Mouse (Mus musculus) layer of hippocampus, adult 9-11 months (tissue): ENCODE measurements around the gene Olfr1391.
"Not testable (repeated sequence)": the region's sequence is repeated elsewhere in the genome, so short reads cannot be mapped to it uniquely, and the experiment has no call there.

Source experiments
- DNase-seq: peaks from one replicate; pipeline ENCODE4 v3.0.0; 2022

Gene Olfr1391

GRCm38 (mm10) chr11:49322442-49322841 is at the start of gene Olfr1391:
Gene Olfr1391 (plus strand): TSS chr11:49322742.
- no peak for DNase-seq

- DNase-seq: no peak
Observed at GRCm38 (mm10) chr11:49273834-49274519, 48.6 kb upstream of the Olfr1391 start.

GRCm38 (mm10) chr11:49278222-49278621 is 44.3 kb upstream of the Olfr1391 start, which contains the start of gene Olfr1393:
Gene Olfr1393 (plus strand): TSS chr11:49278304.
- no peak for DNase-seq

GRCm38 (mm10) chr11:49284982-49285381 is 37.6 kb upstream of the Olfr1391 start, which contains the start of gene Olfr1392:
Gene Olfr1392 (plus strand): TSS chr11:49285282.
- not testable (repeated sequence) for DNase-seq

GRCm38 (mm10) chr11:49287251-49287650 is 35.3 kb upstream of the Olfr1391 start:
- no peak for DNase-seq

GRCm38 (mm10) chr11:49292777-49293176 is 29.8 kb upstream of the Olfr1391 start:
- DNase-seq: peak; percentile 58

GRCm38 (mm10) chr11:49304441-49304840 is 18.1 kb upstream of the Olfr1391 start, which contains the start of gene Olfr10:
Gene Olfr10 (plus strand): TSS chr11:49304741.
- DNase-seq: no peak

- not testable (repeated sequence) for DNase-seq
Observed at GRCm38 (mm10) chr11:49308547-49308946, 14.0 kb upstream of the Olfr1391 start.

GRCm38 (mm10) chr11:49326726-49327125 is 4.2 kb downstream of the Olfr1391 start:
- DNase-seq: peak; percentile 9

GRCm38 (mm10) chr11:49329686-49330085 is 7.1 kb downstream of the Olfr1391 start:
- no peak for DNase-seq

GRCm38 (mm10) chr11:49334888-49335287 is 12.3 kb downstream of the Olfr1391 start, which contains the start of gene Olfr1390:
Gene Olfr1390 (plus strand): TSS chr11:49335188.
- DNase-seq: no peak

GRCm38 (mm10) chr11:49337150-49337832 is 14.7 kb downstream of the Olfr1391 start:
- no peak for DNase-seq
